Mouse (Mus musculus) embryonic fibroblast, embryonic 13.5 days (primary cell): ENCODE measurements around the gene Gpr34.

ENCODE experiments used
- CTCF ChIP-seq: IDR thresholded peaks from 2 replicates; pipeline ENCODE4 v1.5.1; 2011; ENCODE audit warnings: mild to moderate bottlenecking, control low read depth, low read length, moderate library complexity, borderline replicate concordance; ENCODE audit not compliant: insufficient read depth
- POLR2A ChIP-seq: IDR thresholded peaks from 2 replicates; pipeline ENCODE4 v1.6.1; 2011; ENCODE audit warnings: low read depth, mild to moderate bottlenecking, control low read depth, low read length, moderate library complexity

DNA sequence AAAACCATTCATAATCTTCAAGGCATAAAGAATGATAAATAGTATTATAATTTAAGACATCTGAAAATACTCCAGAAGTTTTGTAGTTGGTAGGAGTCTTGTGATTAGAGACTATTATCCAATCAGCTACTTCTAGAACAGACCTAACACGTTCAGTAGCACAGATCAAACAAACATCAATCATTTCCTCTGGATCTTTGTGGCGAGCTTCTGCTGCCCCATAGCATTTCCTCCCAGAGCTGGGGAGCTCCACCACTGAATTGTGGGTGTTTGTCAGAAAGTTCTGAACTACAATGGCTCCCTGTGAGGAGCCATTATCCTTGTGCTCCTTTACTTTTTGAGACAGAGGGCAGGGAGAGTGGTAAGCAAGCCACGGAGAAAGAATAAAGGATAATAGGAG lies 24.1 kb upstream of the Gpr34 start:
- TF ChIP-seq CTCF (no peak), POLR2A (no peak)
